Mouse (Mus musculus): ENCODE results near the gene Defb45.

The Defb45 gene

DNA sequence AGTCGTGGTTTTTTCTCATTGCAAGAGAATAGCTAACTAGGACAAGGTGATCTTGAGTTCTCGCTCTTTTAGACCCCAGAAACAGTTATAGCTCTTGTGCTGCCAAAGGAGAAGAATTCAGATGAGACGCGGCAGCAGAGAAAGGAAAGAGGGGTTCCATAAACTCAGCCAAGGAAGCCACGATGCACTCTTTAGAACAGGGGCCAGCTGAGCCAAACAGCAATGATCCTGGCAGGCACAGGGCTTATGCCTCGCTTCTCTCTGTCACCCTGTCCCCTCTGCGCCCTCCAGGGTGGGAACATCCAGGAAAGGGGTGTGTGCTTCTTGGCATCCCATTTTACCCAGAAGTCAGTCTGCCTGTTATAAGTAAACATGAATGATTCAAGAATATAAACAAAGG lies at the start of gene Defb45:
Gene Defb45 (minus strand): TSS at position 101 of the 400 bp plus-strand sequence.
- no peak within 1 kb of the TSS for H3K4me3 ChIP-seq (replicated peaks; ENCODE audit: low read length)
- no peaks in the 10 kb centered on the region for H3K36me3 ChIP-seq (ENCODE audit: insufficient read depth, low read length)
- H3K9me3 ChIP-seq (ENCODE audit: low read length): no peaks in the 10 kb centered on the region
- H3K27me3 ChIP-seq (ENCODE audit: insufficient read depth, low read length): no peaks in the 10 kb centered on the region; the same call in 1 of the 2 replicates
- no peak for TF ChIP-seq CTCF (conservative IDR thresholded peaks at IDR 0.05; ENCODE audit: low read length)
- no peak for TF ChIP-seq POU5F1 (IDR thresholded peaks at IDR 0.05; ENCODE audit: borderline replicate concordance, low read length)
- TF ChIP-seq NANOG (IDR thresholded peaks at IDR 0.05; ENCODE audit: borderline replicate concordance, low read length): no peak
- H3K4me1 ChIP-seq (replicated peaks; ENCODE audit: low read depth, low read length): peaks cover 4% of the 10 kb centered on the region; the same call in 1 of the 2 replicates

DNA sequence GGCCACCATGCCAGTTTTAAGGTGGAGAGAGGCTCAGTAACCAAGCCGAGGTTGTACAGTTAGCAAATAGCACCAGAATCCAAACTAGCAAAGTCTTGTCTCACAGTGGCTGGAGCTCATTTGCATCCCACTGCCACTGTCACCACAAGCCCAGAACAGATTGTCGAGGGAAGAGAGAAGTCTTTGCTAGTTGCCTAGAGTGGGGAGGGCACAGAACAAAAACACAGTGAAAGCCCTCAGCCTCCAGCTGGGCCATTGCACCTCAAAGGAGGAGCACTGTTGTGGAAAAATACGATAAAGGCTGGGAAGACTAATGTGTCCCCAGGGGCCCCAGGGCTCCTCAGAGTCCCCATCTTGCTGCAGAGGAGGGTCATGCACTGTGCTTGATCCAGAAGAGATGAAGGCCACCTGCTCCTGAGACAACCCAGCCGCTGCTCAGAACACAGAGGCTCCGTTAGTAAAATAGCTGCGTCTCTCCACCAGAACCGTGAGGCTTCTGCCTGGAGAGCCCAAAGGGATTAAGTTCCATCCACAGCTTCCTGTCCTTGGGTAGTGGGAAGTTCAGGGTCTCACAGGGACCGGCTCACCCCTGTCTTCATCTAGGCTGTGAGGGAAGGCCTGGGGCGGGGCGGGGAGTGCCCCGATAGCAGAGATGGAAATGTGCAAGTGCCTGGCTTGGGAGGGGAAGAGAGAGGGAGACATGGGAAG lies 40.4 kb upstream of the Defb45 start:
- TF ChIP-seq NANOG (IDR thresholded peaks at IDR 0.05; ENCODE audit: borderline replicate concordance, low read length) (no peak), POU5F1 (IDR thresholded peaks at IDR 0.05; ENCODE audit: borderline replicate concordance, low read length) (no peak)
- Histone ChIP-seq H3K4me1 (replicated peaks; ENCODE audit: low read depth, low read length) (peaks cover 7% of the 10 kb centered on the region; the same call in 1 of the 2 replicates), H3K4me3 (replicated peaks; ENCODE audit: low read length) (no peak overlapping the region), H3K36me3 (ENCODE audit: insufficient read depth, low read length) (no peaks in the 10 kb centered on the region), H3K9me3 (ENCODE audit: low read length) (no peaks in the 10 kb centered on the region), H3K27me3 (ENCODE audit: insufficient read depth, low read length) (peaks cover 44% of the 10 kb centered on the region)

DNA sequence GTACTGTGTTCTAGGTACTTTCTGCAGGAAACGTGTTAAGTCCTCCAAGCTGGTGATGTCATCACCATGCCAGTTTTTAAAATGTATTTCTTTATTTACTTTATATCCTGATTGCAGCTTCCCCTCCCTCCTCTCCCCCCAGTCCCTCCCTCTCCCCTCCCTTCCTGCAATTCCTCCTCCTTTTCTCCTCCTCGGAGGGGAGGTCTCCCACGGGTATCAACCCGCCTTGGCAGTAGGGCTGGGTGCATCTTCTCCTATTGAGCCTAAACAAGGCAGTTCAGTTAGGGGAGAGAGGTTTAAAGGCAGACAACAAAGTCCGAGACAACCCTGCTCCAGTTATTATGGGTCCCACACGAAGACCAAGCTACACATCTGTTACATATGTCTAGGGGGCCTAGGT lies 39.7 kb upstream of the Defb45 start:
- Histone ChIP-seq H3K9me3 (ENCODE audit: low read length) (no peaks in the 10 kb centered on the region), H3K36me3 (ENCODE audit: insufficient read depth, low read length) (no peaks in the 10 kb centered on the region), H3K4me1 (replicated peaks; ENCODE audit: low read depth, low read length) (peaks cover 8% of the 10 kb centered on the region; the same call in 1 of the 2 replicates), H3K27me3 (ENCODE audit: insufficient read depth, low read length) (peaks cover 51% of the 10 kb centered on the region), H3K4me3 (replicated peaks; ENCODE audit: low read length) (no peak overlapping the region)
- TF ChIP-seq CTCF (conservative IDR thresholded peaks at IDR 0.05; ENCODE audit: low read length) (no peak), NANOG (IDR thresholded peaks at IDR 0.05; ENCODE audit: borderline replicate concordance, low read length) (no peak), POU5F1 (IDR thresholded peaks at IDR 0.05; ENCODE audit: borderline replicate concordance, low read length) (no peak)

DNA sequence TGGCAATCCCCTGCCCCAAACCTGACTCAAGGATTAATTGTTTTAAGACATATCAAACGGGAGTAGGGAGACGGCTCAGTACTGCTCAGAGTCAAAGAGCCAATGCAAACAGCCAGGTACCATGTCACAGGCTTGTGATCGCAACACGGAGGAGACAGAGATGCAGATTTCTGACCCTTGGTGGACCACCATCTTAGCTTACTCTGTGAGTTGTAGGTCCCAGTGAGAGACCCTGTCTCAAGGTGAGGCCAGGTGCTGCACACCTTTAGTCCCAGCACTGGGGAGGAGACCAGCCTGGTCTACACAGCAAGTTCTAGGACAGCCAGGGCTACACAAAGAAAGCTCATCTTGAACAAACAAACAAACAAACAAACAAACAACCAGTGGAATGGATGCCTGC lies 38.2 kb upstream of the Defb45 start:
- Histone ChIP-seq H3K4me3 (replicated peaks; ENCODE audit: low read length) (no peak overlapping the region), H3K9me3 (ENCODE audit: low read length) (peaks cover 6% of the 10 kb centered on the region), H3K4me1 (replicated peaks; ENCODE audit: low read depth, low read length) (peaks cover 13% of the 10 kb centered on the region; the same call in 1 of the 2 replicates), H3K36me3 (ENCODE audit: insufficient read depth, low read length) (no peaks in the 10 kb centered on the region), H3K27me3 (ENCODE audit: insufficient read depth, low read length) (peaks cover 65% of the 10 kb centered on the region)
- TF ChIP-seq POU5F1 (IDR thresholded peaks at IDR 0.05; ENCODE audit: borderline replicate concordance, low read length) (no peak), CTCF (conservative IDR thresholded peaks at IDR 0.05; ENCODE audit: low read length) (no peak), NANOG (IDR thresholded peaks at IDR 0.05; ENCODE audit: borderline replicate concordance, low read length) (no peak)

DNA sequence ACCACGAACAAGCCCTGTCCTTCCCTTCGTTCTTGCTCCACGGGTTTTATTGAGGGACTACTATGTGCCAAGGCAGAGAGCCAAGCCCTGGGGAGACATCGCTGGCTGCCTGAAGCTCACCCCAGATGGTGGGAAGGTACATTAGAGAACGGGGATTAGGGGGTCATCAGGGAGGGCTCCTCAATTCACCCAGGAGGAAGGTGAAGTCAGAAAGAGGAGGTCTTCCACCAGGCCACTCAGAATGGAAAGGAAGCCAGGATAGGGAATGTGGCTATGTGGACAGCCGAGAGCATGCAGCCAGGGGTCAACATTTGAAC lies 37.8 kb upstream of the Defb45 start:
- peaks cover 13% of the 10 kb centered on the region; the same call in 1 of the 2 replicates for H3K4me1 ChIP-seq (replicated peaks; ENCODE audit: low read depth, low read length)

DNA sequence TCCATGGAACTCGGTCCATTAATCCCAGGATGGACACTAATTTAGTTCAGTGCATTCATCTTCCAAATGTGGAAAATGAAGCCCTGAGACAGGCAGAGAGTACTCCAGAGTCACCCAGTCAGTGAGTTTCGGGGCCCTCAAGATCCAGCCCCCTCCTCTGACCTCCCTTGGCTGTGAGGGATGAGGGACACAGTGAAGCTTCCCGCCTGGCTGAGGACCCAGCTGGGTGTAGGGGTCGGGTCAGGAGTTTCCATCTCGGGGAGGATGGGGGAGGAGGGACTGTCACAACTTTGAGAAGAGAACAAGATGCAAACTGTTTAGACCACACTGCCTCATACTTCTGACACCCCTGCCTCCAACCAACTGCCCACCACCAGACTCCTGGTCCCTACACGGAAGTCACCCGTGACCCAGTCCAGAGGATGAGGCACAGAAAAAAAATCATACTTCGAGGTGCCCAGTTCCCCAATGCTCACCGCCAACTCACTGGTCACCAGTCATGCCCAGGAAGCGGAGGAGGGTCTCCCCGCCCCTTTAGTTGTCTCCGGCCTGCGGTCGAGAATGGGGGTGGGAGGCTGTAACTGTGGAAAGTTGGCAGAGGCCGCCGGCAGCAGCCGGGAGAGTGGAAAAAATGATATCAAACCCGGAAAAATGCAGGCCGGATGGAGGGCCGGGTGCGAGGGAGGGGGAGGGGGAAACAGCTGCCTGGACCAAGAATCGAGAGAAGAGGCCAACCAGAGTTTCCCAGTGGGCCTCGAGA lies 37.2 kb upstream of the Defb45 start:
- peaks cover 74% of the 10 kb centered on the region for H3K27me3 ChIP-seq (ENCODE audit: insufficient read depth, low read length)
- H3K36me3 ChIP-seq (ENCODE audit: insufficient read depth, low read length): no peaks in the 10 kb centered on the region
- H3K9me3 ChIP-seq (ENCODE audit: low read length): peaks cover 6% of the 10 kb centered on the region
- no peak overlapping the region for H3K4me3 ChIP-seq (replicated peaks; ENCODE audit: low read length)
- peaks cover 13% of the 10 kb centered on the region; the same call in 1 of the 2 replicates for H3K4me1 ChIP-seq (replicated peaks; ENCODE audit: low read depth, low read length)
- no peak for TF ChIP-seq POU5F1 (IDR thresholded peaks at IDR 0.05; ENCODE audit: borderline replicate concordance, low read length)
- no peak for TF ChIP-seq CTCF (conservative IDR thresholded peaks at IDR 0.05; ENCODE audit: low read length)
- no peak for TF ChIP-seq NANOG (IDR thresholded peaks at IDR 0.05; ENCODE audit: borderline replicate concordance, low read length)

More for the DNA sequence above, 37.8 kb upstream of the Defb45 start:
- Histone ChIP-seq H3K36me3 (ENCODE audit: insufficient read depth, low read length) (no peaks in the 10 kb centered on the region), H3K9me3 (ENCODE audit: low read length) (peaks cover 6% of the 10 kb centered on the region), H3K27me3 (ENCODE audit: insufficient read depth, low read length) (peaks cover 69% of the 10 kb centered on the region), H3K4me3 (replicated peaks; ENCODE audit: low read length) (no peak overlapping the region)
- TF ChIP-seq CTCF (conservative IDR thresholded peaks at IDR 0.05; ENCODE audit: low read length) (no peak), POU5F1 (IDR thresholded peaks at IDR 0.05; ENCODE audit: borderline replicate concordance, low read length) (no peak), NANOG (IDR thresholded peaks at IDR 0.05; ENCODE audit: borderline replicate concordance, low read length) (no peak)

DNA sequence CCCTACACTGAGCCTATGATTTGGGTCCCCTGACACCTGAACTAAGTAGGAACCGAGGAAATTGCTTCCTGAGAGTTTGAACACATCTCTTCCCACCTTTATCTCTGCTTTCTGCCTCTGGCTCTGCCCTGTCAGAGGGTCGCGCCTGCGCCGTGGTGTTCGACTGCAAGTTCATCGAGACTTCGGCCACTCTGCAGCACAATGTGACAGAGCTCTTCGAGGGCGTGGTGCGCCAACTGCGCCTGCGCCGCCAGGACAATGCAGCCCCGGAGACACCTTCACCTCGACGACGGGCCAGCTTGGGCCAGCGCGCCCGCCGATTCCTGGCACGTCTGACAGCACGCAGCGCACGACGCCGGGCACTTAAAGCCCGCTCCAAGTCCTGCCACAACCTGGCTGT lies 35.1 kb upstream of the Defb45 start:
- Histone ChIP-seq H3K4me1 (replicated peaks; ENCODE audit: low read depth, low read length) (peaks cover 13% of the 10 kb centered on the region; the same call in 1 of the 2 replicates), H3K27me3 (ENCODE audit: insufficient read depth, low read length) (peaks cover 89% of the 10 kb centered on the region), H3K36me3 (ENCODE audit: insufficient read depth, low read length) (no peaks in the 10 kb centered on the region), H3K4me3 (replicated peaks; ENCODE audit: low read length) (peak overlapping the region; percentile 49), H3K9me3 (ENCODE audit: low read length) (peaks cover 6% of the 10 kb centered on the region)
- TF ChIP-seq NANOG (IDR thresholded peaks at IDR 0.05; ENCODE audit: borderline replicate concordance, low read length): no peak
- TF ChIP-seq POU5F1 (IDR thresholded peaks at IDR 0.05; ENCODE audit: borderline replicate concordance, low read length): no peak

DNA sequence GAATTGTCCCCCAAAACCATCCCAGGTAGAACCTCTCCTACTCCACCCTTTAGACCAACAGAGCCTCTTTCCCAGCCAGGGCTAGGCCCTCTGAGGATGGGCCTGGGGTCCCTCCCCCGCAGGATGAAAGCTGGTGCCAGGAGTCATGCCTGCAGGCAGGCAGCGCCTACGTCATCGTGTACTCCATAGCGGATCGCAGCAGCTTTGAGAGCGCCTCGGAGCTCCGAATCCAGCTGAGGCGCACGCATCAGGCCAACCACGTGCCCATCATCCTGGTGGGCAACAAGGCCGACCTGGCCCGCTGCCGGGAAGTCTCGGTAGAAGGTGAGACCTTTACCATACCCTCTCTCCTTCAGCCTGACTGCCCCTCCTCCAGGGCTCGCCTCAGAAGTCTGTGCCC lies 34.1 kb upstream of the Defb45 start:
- Histone ChIP-seq H3K36me3 (ENCODE audit: insufficient read depth, low read length) (no peaks in the 10 kb centered on the region), H3K9me3 (ENCODE audit: low read length) (peaks cover 6% of the 10 kb centered on the region), H3K27me3 (ENCODE audit: insufficient read depth, low read length) (peaks cover 91% of the 10 kb centered on the region), H3K4me3 (replicated peaks; ENCODE audit: low read length) (no peak overlapping the region), H3K4me1 (replicated peaks; ENCODE audit: low read depth, low read length) (peaks cover 14% of the 10 kb centered on the region; the same call in 1 of the 2 replicates)
- no peak for TF ChIP-seq CTCF (conservative IDR thresholded peaks at IDR 0.05; ENCODE audit: low read length)
- TF ChIP-seq NANOG (IDR thresholded peaks at IDR 0.05; ENCODE audit: borderline replicate concordance, low read length): no peak
- TF ChIP-seq POU5F1 (IDR thresholded peaks at IDR 0.05; ENCODE audit: borderline replicate concordance, low read length): no peak
